Mouse (Mus musculus): ENCODE measurements at regions not wholly inside any gene's neighbourhood (a gene's known extent, or its start where the extent isn't known, plus 50 kb on each side); places are given as distances from the start of the nearest gene placed in this dataset.
A peak's percentile ranks its signal among the peaks of the same experiment; 100 is the strongest.
"Not testable (repeated sequence)": the region's sequence is repeated elsewhere in the genome, so short reads cannot be mapped to it uniquely, and the experiment has no call there.

GRCm38 (mm10) chr1:150160314-150160713, 60.5 kb downstream of the Ptgs2 start:
- DNase-seq (ENCODE audit: low spot score in 2 of 2) = no peak

- no peak for DNase-seq (ENCODE audit: low spot score in 2 of 2)
Observed at GRCm38 (mm10) chr1:150164890-150165596, 65.2 kb downstream of the Ptgs2 start.

- DNase-seq (ENCODE audit: low spot score in 2 of 2) = no peak
Observed at GRCm38 (mm10) chr1:150165597-150165973, 65.8 kb downstream of the Ptgs2 start.

- DNase-seq (ENCODE audit: low spot score in 2 of 2) = no peak
Observed at GRCm38 (mm10) chr1:150167172-150167571, 67.3 kb downstream of the Ptgs2 start.

- no peak for DNase-seq (ENCODE audit: low spot score in 2 of 2)
Observed at GRCm38 (mm10) chr1:150174204-150174603, 74.4 kb downstream of the Ptgs2 start.

GRCm38 (mm10) chr1:150177029-150177740, 77.4 kb downstream of the Ptgs2 start:
- no peak for DNase-seq (ENCODE audit: low spot score in 2 of 2)

GRCm38 (mm10) chr1:150202022-150202421, 102.2 kb downstream of the Ptgs2 start:
- no peak for DNase-seq (ENCODE audit: low spot score in 2 of 2)

GRCm38 (mm10) chr1:150212454-150212853, 106.8 kb upstream of the Pdc start:
- DNase-seq (ENCODE audit: low spot score in 2 of 2) = no peak

- no peak for DNase-seq (ENCODE audit: low spot score in 2 of 2)
Observed at GRCm38 (mm10) chr1:150216672-150217071, 102.5 kb upstream of the Pdc start.

GRCm38 (mm10) chr1:150218802-150219201, 100.4 kb upstream of the Pdc start:
- DNase-seq (ENCODE audit: low spot score in 2 of 2) = no peak

GRCm38 (mm10) chr1:150225529-150225928, 93.7 kb upstream of the Pdc start:
- no peak for DNase-seq (ENCODE audit: low spot score in 2 of 2)

GRCm38 (mm10) chr1:150239504-150239903, 79.7 kb upstream of the Pdc start:
- not testable (repeated sequence) for DNase-seq (ENCODE audit: low spot score in 2 of 2)

- DNase-seq (ENCODE audit: low spot score in 2 of 2) = no peak
Observed at GRCm38 (mm10) chr1:150240110-150240509, 79.1 kb upstream of the Pdc start.

- DNase-seq (ENCODE audit: low spot score in 2 of 2) = no peak
Observed at GRCm38 (mm10) chr1:150241153-150241552, 78.1 kb upstream of the Pdc start.

- no peak for DNase-seq (ENCODE audit: low spot score in 2 of 2)
Observed at GRCm38 (mm10) chr1:150242108-150242507, 77.1 kb upstream of the Pdc start.

GRCm38 (mm10) chr1:150244916-150245315, 74.3 kb upstream of the Pdc start:
- DNase-seq (ENCODE audit: low spot score in 2 of 2) = no peak

GRCm38 (mm10) chr1:150251422-150251821, 67.8 kb upstream of the Pdc start:
- DNase-seq (ENCODE audit: low spot score in 2 of 2) = no peak

- DNase-seq (ENCODE audit: low spot score in 2 of 2) = no peak
Observed at GRCm38 (mm10) chr1:150251876-150252275, 67.3 kb upstream of the Pdc start.

GRCm38 (mm10) chr1:150257596-150257995, 61.6 kb upstream of the Pdc start:
- DNase-seq (ENCODE audit: low spot score in 2 of 2) = no peak

GRCm38 (mm10) chr1:150260355-150260754, 58.9 kb upstream of the Pdc start:
- DNase-seq (ENCODE audit: low spot score in 2 of 2) = no peak

GRCm38 (mm10) chr1:150266502-150266901, 52.7 kb upstream of the Pdc start:
- DNase-seq (ENCODE audit: low spot score in 2 of 2) = peak; percentile 10 to 21

GRCm38 (mm10) chr1:150267003-150267402, 52.2 kb upstream of the Pdc start:
- no peak for DNase-seq (ENCODE audit: low spot score in 2 of 2)
